ENCODE assay signal across 9 mouse cellular contexts in the genomic region with DNA sequence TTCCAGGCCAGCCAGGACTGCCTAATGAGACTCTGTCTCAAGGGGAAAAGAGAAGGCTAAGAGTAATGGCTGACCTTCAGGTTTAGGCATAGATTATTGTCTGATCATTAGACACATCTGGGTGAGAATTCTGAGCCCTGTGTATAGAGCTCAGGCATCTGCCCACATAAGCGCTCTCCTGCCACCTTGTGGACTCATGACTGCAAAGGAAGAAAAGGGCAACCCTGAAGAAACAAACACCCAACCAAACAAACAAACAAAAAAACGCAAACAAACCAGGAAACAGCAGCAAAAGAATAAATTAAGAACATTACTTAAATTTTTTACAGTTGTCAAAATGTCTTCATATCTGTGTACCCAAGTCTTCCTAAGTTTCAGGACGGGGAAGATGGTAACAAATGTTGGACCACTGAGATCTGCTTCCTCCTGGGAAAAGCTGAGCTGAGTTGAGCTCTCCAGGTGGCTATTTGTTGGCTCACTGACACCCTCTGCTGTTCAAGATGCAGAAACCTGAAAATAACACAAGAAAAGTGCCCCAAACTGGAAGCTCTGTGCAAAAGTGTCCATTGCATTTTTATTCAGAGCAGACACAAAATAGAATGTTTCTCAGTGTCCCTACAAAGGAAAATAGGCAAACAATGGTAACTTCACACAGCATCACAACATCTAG. TPM values are rescaled to one million over a fixed set of nuclear protein-coding genes. Genes with fewer than 3 reads are reported as not detected.
DNase-seq lines count a peak whose midpoint lies in the region; ATAC-seq and TF ChIP-seq lines count a peak whose summit lies in the region.
"Had no signal": no experiment of that assay in that cellular context is flagged by ENCODE, and none has a peak within 500 bp of the region (broad histone marks: within the 10 kb centered on the region; RNA-seq: fewer than 3 reads in every experiment).

No protein-coding gene starts in this region.

- no peak overlapping the region for H3K4me2 ChIP-seq in kidney, embryonic 14.5 days (replicated peaks; ENCODE audit: low read depth, low read length)
- no peak overlapping the region for H3K4me2 ChIP-seq in lung, postnatal 0 days (replicated peaks; ENCODE audit: low read depth, low read length)
- H3K4me2 ChIP-seq in forebrain, embryonic 12.5 days = no peak overlapping the region

- TF ChIP-seq RAD21 in MEL (IDR thresholded peaks at IDR 0.05; ENCODE audit: low read depth, low read length) = peak; percentile 58

- 4% methylated on average over 3 of the region's 3 CpGs for WGBS in kidney, embryonic 14.5 days
- WGBS in lung, postnatal 0 days = 2% methylated on average over 3 of the region's 3 CpGs
- 7% methylated on average over 3 of the region's 3 CpGs for WGBS in forebrain, embryonic 12.5 days

- ATAC-seq in kidney, embryonic 14.5 days (ENCODE audit: low FRiP score, low TSS enrichment) = no peak
- ATAC-seq in lung, postnatal 0 days = no peak
- no peak for ATAC-seq in forebrain, embryonic 12.5 days (ENCODE audit: low FRiP score)

- H3K9me3 ChIP-seq in kidney, embryonic 14.5 days (ENCODE audit: control insufficient read depth, low read length) = no peaks in the 10 kb centered on the region; the same call in 1 of the 2 replicates
- no peaks in the 10 kb centered on the region for H3K9me3 ChIP-seq in MEL (replicated peaks; ENCODE audit: insufficient read depth, low read length)
- no peaks in the 10 kb centered on the region for H3K9me3 ChIP-seq in lung, postnatal 0 days (ENCODE audit: low read length)
- no peaks in the 10 kb centered on the region for H3K9me3 ChIP-seq in forebrain, embryonic 12.5 days

- H3K36me3 ChIP-seq in kidney, embryonic 14.5 days (ENCODE audit: control insufficient read depth, insufficient read depth, low read length) = no peaks in the 10 kb centered on the region
- no peaks in the 10 kb centered on the region for H3K36me3 ChIP-seq in MEL (ENCODE audit: control insufficient read depth in 1 of 2, insufficient read depth in 2 of 2, low read length in 2 of 2)
- H3K36me3 ChIP-seq in lung, postnatal 0 days (ENCODE audit: insufficient read depth, low read length) = no peaks in the 10 kb centered on the region
- no peaks in the 10 kb centered on the region for H3K36me3 ChIP-seq in forebrain, embryonic 12.5 days (replicated peaks)

- TF ChIP-seq EP300 in MEL (IDR thresholded peaks at IDR 0.05; ENCODE audit: low read depth in 1 of 2, low read length in 2 of 2) = no peak
- no peak for TF ChIP-seq EP300 in lung, postnatal 0 days (IDR thresholded peaks at IDR 0.05)

- no peak overlapping the region for H3K27ac ChIP-seq in kidney, embryonic 14.5 days (ENCODE audit: low read depth, low read length)
- no peak overlapping the region for H3K27ac ChIP-seq in MEL (ENCODE audit: control insufficient read depth, low read depth, low read length)
- H3K27ac ChIP-seq in lung, postnatal 0 days (ENCODE audit: low read length) = no peak overlapping the region
- no peak overlapping the region for H3K27ac ChIP-seq in forebrain, embryonic 12.5 days

- no peak overlapping the region for H3K4me3 ChIP-seq in kidney, embryonic 14.5 days (ENCODE audit: low read length)
- H3K4me3 ChIP-seq in MEL (ENCODE audit: control insufficient read depth in 1 of 2, insufficient read depth in 1 of 2, low read depth in 2 of 2, low read length in 2 of 2) = no peak overlapping the region
- H3K4me3 ChIP-seq in lung, postnatal 0 days (ENCODE audit: low read depth, low read length) = no peak overlapping the region
- no peak overlapping the region for H3K4me3 ChIP-seq in forebrain, embryonic 12.5 days (replicated peaks)

- H3K4me1 ChIP-seq in kidney, embryonic 14.5 days (ENCODE audit: control insufficient read depth, insufficient read depth, low read length) = peaks cover 8% of the 10 kb centered on the region
- 0 out of 4 replicates have a peak, but pooled peaks cover 0 to 3% of the 10 kb centered on the region in 2 experiments for H3K4me1 ChIP-seq in MEL (ENCODE audit: control insufficient read depth in 1 of 2, insufficient read depth in 2 of 2, low read length in 2 of 2)
- no peaks in the 10 kb centered on the region; the same call in 1 of the 2 replicates for H3K4me1 ChIP-seq in lung, postnatal 0 days (ENCODE audit: insufficient read depth, low read depth, low read length)
- H3K4me1 ChIP-seq in forebrain, embryonic 12.5 days = peaks cover 8% of the 10 kb centered on the region

- peak; percentile 52 for DNase-seq in kidney, adult 18-20 months
- DNase-seq in MEL (ENCODE audit: low read depth, low spot score) = peak; percentile 52
- DNase-seq in brain, embryonic 14.5 days (ENCODE audit: low read depth) = peak; percentile 57
- DNase-seq in lung, postnatal 0 days (ENCODE audit: low spot score) = peak; percentile 81
- DNase-seq in frontal cortex, postnatal 25 days (ENCODE audit: low spot score in 2 of 2) = no peak
- no peak for DNase-seq in right cerebral cortex, postnatal 25 days

- no peak for TF ChIP-seq POLR2A in MEL (IDR thresholded peaks at IDR 0.05; ENCODE audit: control insufficient read depth in 1 of 2, insufficient read depth in 1 of 2, low read depth in 1 of 2, low read length in 2 of 2, poor library complexity in 1 of 2)
- TF ChIP-seq POLR2A in brain, embryonic 14.5 days (IDR thresholded peaks at IDR 0.05; ENCODE audit: borderline replicate concordance, extremely low read depth, insufficient read depth, insufficient read length, poor library complexity, severe bottlenecking) = no peak

- no peaks in the 10 kb centered on the region for H3K79me2 ChIP-seq in MEL (ENCODE audit: control insufficient read depth, insufficient read depth, low read length, poor library complexity)

- no peaks in the 10 kb centered on the region for H3K27me3 ChIP-seq in kidney, embryonic 14.5 days (ENCODE audit: control insufficient read depth, insufficient read depth, low read length)
- no peaks in the 10 kb centered on the region for H3K27me3 ChIP-seq in MEL (ENCODE audit: control insufficient read depth in 1 of 2, insufficient read depth in 2 of 2, low read length in 2 of 2)
- no peaks in the 10 kb centered on the region for H3K27me3 ChIP-seq in lung, postnatal 0 days (replicated peaks; ENCODE audit: insufficient read depth, low read length)
- H3K27me3 ChIP-seq in forebrain, embryonic 12.5 days = peaks cover 11% of the 10 kb centered on the region

- H3K9ac ChIP-seq in kidney, embryonic 14.5 days (ENCODE audit: low read depth, low read length) = no peak overlapping the region
- H3K9ac ChIP-seq in MEL (ENCODE audit: control insufficient read depth, low read depth, low read length, poor library complexity, severe bottlenecking) = no peak overlapping the region
- no peak overlapping the region for H3K9ac ChIP-seq in lung, postnatal 0 days (replicated peaks; ENCODE audit: low read depth)
- no peak overlapping the region for H3K9ac ChIP-seq in forebrain, embryonic 12.5 days

- peak; percentile 31 to 65 (median 44); a peak in 5 of 6 replicates for TF ChIP-seq CTCF in MEL (IDR thresholded peaks at IDR 0.05 in 2 of 3, conservative IDR thresholded peaks at IDR 0.05 in 1 of 3; ENCODE audit: control insufficient read depth in 1 of 3, insufficient read depth in 1 of 3, low read depth in 2 of 3, low read length in 3 of 3, poor library complexity in 1 of 3, severe bottlenecking in 1 of 3)
- TF ChIP-seq CTCF in brain, embryonic 14.5 days (IDR thresholded peaks at IDR 0.05; ENCODE audit: borderline replicate concordance, extremely low read depth, insufficient read depth, insufficient read length) = peak; percentile 47; the same call in 1 of the 2 replicates
- peak; percentile 63 for TF ChIP-seq CTCF in lung, postnatal 0 days (IDR thresholded peaks at IDR 0.05)

TF ChIP-seq in MEL, 35 proteins besides CTCF, POLR2A, EP300 and RAD21:
- TF ChIP-seq CHD1 (IDR thresholded peaks at IDR 0.05; ENCODE audit: low read depth, low read length) (no peak), ZC3H11A (IDR thresholded peaks at IDR 0.05; ENCODE audit: low read depth, low read length) (peak; percentile 43), SMC3 (IDR thresholded peaks at IDR 0.05; ENCODE audit: low read depth, low read length) (peak; percentile 77)

RNA-seq across cellular contexts. Expression of a gene that starts 14.6 kb away (rescaled TPM):
- 78.5 and 84.8 TPM in 2 replicates for polyA plus RNA-seq in kidney, embryonic 14.5 days (2014; fragmentation: Nextera tagmentation; extraction: Ambion mirVana)
- total RNA-seq in MEL (2012; rRNA removed) = 37.0 and 130 TPM in 2 replicates
- polyA plus RNA-seq in MEL (2012; ENCODE audit: insufficient read depth in 1 of 2, insufficient read length in 2 of 2, low read depth in 1 of 2, low replicate concordance in 2 of 2, missing spikeins in 1 of 2) = 100 to 1,000 TPM in 1 of 2 experiments, not detected in 1; 135 TPM
- 35.1 and 35.5 TPM in 2 replicates for polyA plus RNA-seq in brain, embryonic 14.5 days (2012; rRNA removed)
- 117 and 141 TPM in 2 replicates for polyA plus RNA-seq in lung, postnatal 0 days (2015; fragmentation: Nextera tagmentation; extraction: Ambion mirVana)
- polyA plus RNA-seq in forebrain, embryonic 12.5 days (2016; fragmentation: Nextera tagmentation; extraction: Ambion mirVana) = 63.0 and 66.9 TPM in 2 replicates

RNA-seq across cellular contexts. Expression of a gene that starts 16.6 kb away (rescaled TPM):
- 0.14 and 0.42 TPM in 2 replicates for polyA plus RNA-seq in kidney, embryonic 14.5 days (2014; fragmentation: Nextera tagmentation; extraction: Ambion mirVana)
- total RNA-seq in MEL (2012; rRNA removed) = not detected in 2 replicates
- not detected for polyA plus RNA-seq in MEL (2012; ENCODE audit: insufficient read depth in 1 of 2, insufficient read length in 2 of 2, low read depth in 1 of 2, low replicate concordance in 2 of 2, missing spikeins in 1 of 2)
- 6.2 and 9.9 TPM in 2 replicates for polyA plus RNA-seq in brain, embryonic 14.5 days (2012; rRNA removed)
- polyA plus RNA-seq in lung, postnatal 0 days (2015; fragmentation: Nextera tagmentation; extraction: Ambion mirVana) = not detected in 2 replicates
- polyA plus RNA-seq in forebrain, embryonic 12.5 days (2016; fragmentation: Nextera tagmentation; extraction: Ambion mirVana) = 0.83 TPM in 2 replicates
- polyA plus RNA-seq: liver, embryonic 16.5 days had no signal

Comparison
In these comparisons a context has a peak if more than half of its experiments do, and no peak if none do; other contexts are left out.
1. DNase-seq: peak in kidney, adult 18-20 months (single experiment), MEL (single experiment), brain, embryonic 14.5 days (single experiment) and lung, postnatal 0 days (single experiment); none in frontal cortex, postnatal 25 days (0 of 2) and right cerebral cortex, postnatal 25 days (single experiment).
2. Peak in every context shown above with its lines, with median percentiles within 50 percentile points of each other: CTCF ChIP-seq.